Mouse (Mus musculus) hindbrain, postnatal 0 days (tissue): ENCODE measurements around the gene Pde4d. TPM values are rescaled to one million over a fixed set of nuclear protein-coding genes. Genes with fewer than 3 reads are reported as not detected.
A peak's percentile ranks its signal among the peaks of the same experiment; 100 is the strongest.

ENCODE experiments used
- ATAC-seq: fragments of 200-750 bp; cut with Nextera tagmentation; 2 replicates; pipeline ENCODE4 v1.8.0; 2017; ENCODE audit warnings: mild to moderate bottlenecking, moderate TSS enrichment, moderate library complexity
- DNase-seq: peaks from one replicate; pipeline ENCODE4 v3.0.0-alpha.2; 2015; ENCODE audit warnings: low spot score
- H3K27ac ChIP-seq: fragments of 300-500 bp; sonication (generic); 2 replicates; pipeline ENCODE4 v1.5.1; 2014; ENCODE audit warnings: mild to moderate bottlenecking
- H3K27me3 ChIP-seq: fragments of 300-500 bp; sonication (generic); 2 replicates; pipeline ENCODE4 v1.6.1; 2014; ENCODE audit warnings: low read length, mixed read lengths; ENCODE audit not compliant: insufficient read depth
- H3K36me3 ChIP-seq: fragments of 300-500 bp; sonication (generic); 2 replicates; pipeline ENCODE4 v1.6.1; 2014; ENCODE audit warnings: low read length, mixed read lengths; ENCODE audit not compliant: insufficient read depth
- H3K4me1 ChIP-seq: fragments of 300-500 bp; sonication (generic); 2 replicates; pipeline ENCODE4 v1.6.1; 2014; ENCODE audit warnings: antibody characterized with exemption, low read length, mixed read lengths; ENCODE audit not compliant: insufficient read depth
- H3K4me2 ChIP-seq: fragments of 300-500 bp; sonication (generic); 2 replicates; pipeline ENCODE4 v1.6.1; 2014; ENCODE audit warnings: low read depth, mild to moderate bottlenecking, low read length, moderate library complexity, mixed read lengths
- H3K4me3 ChIP-seq: fragments of 300-500 bp; sonication (generic); 2 replicates; pipeline ENCODE4 v1.5.1; 2014; ENCODE audit warnings: low read length
- H3K9ac ChIP-seq: fragments of 300-500 bp; sonication (generic); replicated peaks from 2 replicates; pipeline ENCODE4 v1.6.1; 2014; ENCODE audit warnings: mild to moderate bottlenecking, low read length, moderate library complexity, mixed read lengths
- H3K9me3 ChIP-seq: fragments of 300-500 bp; sonication (generic); 2 replicates; pipeline ENCODE4 v1.6.1; 2016; ENCODE audit warnings: low read length, mixed read lengths
- CTCF ChIP-seq: IDR thresholded peaks from 2 replicates; pipeline ENCODE4 v1.5.1; 2016; ENCODE audit warnings: antibody characterized with exemption, control low read depth, low read depth
- WGBS: fragments of 180-500 bp; shearing (Covaris S2); extraction: QIAGEN DNeasy Blood & Tissue Kit; methylation state at CpG from one replicate; pipeline ENCODE4 v1.1.7; 2014; 5-methylcytosine and 5-hydroxymethylcytosine counted together
- polyA plus RNA-seq: library from polyadenylated mRNA; unstranded; fragments of >200 nt; fragmentation: Nextera tagmentation; extraction: Ambion mirVana; gene quantifications from 2 replicates; pipeline ENCODE4 v1.2.1, GENCODE M21; 2015
- total RNA-seq: library from RNA; depleted of rRNA; stranded (reverse); fragments of >200 nt; gene quantifications from 2 replicates; pipeline ENCODE4 v1.2.3, GENCODE M21; 2014

Pde4d gene
- total and polyA plus RNA-seq, 2 experiments from 2014 or later, result 19.3 to 77.1 TPM

GRCm38 (mm10) chr13:109908386-109908785 is 1458.6 kb downstream of the Pde4d start:
- WGBS, result 83% methylated on average over 3 of the region's 3 CpGs

GRCm38 (mm10) chr13:109909111-109909510 is 1459.4 kb downstream of the Pde4d start:
- no peak for TF ChIP-seq CTCF
- DNase-seq (no peak), ATAC-seq (no peak)
- Histone ChIP-seq H3K9ac (no peak overlapping the region), H3K27me3 (no peaks in the 10 kb centered on the region), H3K4me1 (peaks cover 2% of the 10 kb centered on the region; the same call in 1 of the 2 replicates), H3K36me3 (no peaks in the 10 kb centered on the region), H3K9me3 (no peaks in the 10 kb centered on the region), H3K4me3 (no peak overlapping the region), H3K27ac (no peak overlapping the region), H3K4me2 (no peak overlapping the region)
- 81% methylated on average over 8 of the region's 8 CpGs for WGBS

More at GRCm38 (mm10) chr13:109908386-109908785, 1458.6 kb downstream of the Pde4d start:
- no peak for TF ChIP-seq CTCF
- H3K27ac ChIP-seq, result no peak overlapping the region
- no peak overlapping the region for H3K9ac ChIP-seq
- peaks cover 5% of the 10 kb centered on the region; the same call in 1 of the 2 replicates for H3K4me1 ChIP-seq
- H3K27me3 ChIP-seq, result no peaks in the 10 kb centered on the region
- DNase-seq (no peak), ATAC-seq (no peak)
- no peak overlapping the region for H3K4me2 ChIP-seq
- H3K9me3 ChIP-seq, result no peaks in the 10 kb centered on the region
- H3K4me3 ChIP-seq, result no peak overlapping the region
- H3K36me3 ChIP-seq, result no peaks in the 10 kb centered on the region

- Histone ChIP-seq H3K36me3 (no peaks in the 10 kb centered on the region), H3K27ac (no peak overlapping the region), H3K9ac (no peak overlapping the region), H3K4me1 (no peaks in the 10 kb centered on the region), H3K27me3 (no peaks in the 10 kb centered on the region), H3K9me3 (no peaks in the 10 kb centered on the region), H3K4me2 (no peak overlapping the region), H3K4me3 (no peak overlapping the region)
- no peak for TF ChIP-seq CTCF
- DNase-seq (no peak), ATAC-seq (no peak)
- 89% methylated on average over 8 of the region's 8 CpGs for WGBS
Measured at GRCm38 (mm10) chr13:109910915-109911314, 1461.2 kb downstream of the Pde4d start.

GRCm38 (mm10) chr13:109912635-109913034 is 1462.9 kb downstream of the Pde4d start:
- Histone ChIP-seq H3K27ac (no peak overlapping the region), H3K4me3 (no peak overlapping the region), H3K9me3 (no peaks in the 10 kb centered on the region), H3K36me3 (no peaks in the 10 kb centered on the region), H3K27me3 (no peaks in the 10 kb centered on the region), H3K4me2 (no peak overlapping the region), H3K4me1 (no peaks in the 10 kb centered on the region), H3K9ac (no peak overlapping the region)
- ATAC-seq (no peak), DNase-seq (no peak)
- no peak for TF ChIP-seq CTCF
- 69% methylated on average over 4 of the region's 4 CpGs for WGBS

GRCm38 (mm10) chr13:109914246-109914645 is 1464.5 kb downstream of the Pde4d start:
- Histone ChIP-seq H3K27ac (no peak overlapping the region), H3K4me2 (no peak overlapping the region), H3K9ac (no peak overlapping the region), H3K27me3 (no peaks in the 10 kb centered on the region), H3K36me3 (no peaks in the 10 kb centered on the region), H3K4me1 (no peaks in the 10 kb centered on the region), H3K9me3 (no peaks in the 10 kb centered on the region), H3K4me3 (no peak overlapping the region)
- DNase-seq (no peak), ATAC-seq (no peak)
- no peak for TF ChIP-seq CTCF
- 94% methylated on average over 13 of the region's 13 CpGs for WGBS

GRCm38 (mm10) chr13:109914846-109915245 is 1465.1 kb downstream of the Pde4d start:
- H3K4me1 ChIP-seq, result no peaks in the 10 kb centered on the region
- no peak overlapping the region for H3K4me2 ChIP-seq
- no peaks in the 10 kb centered on the region for H3K36me3 ChIP-seq
- DNase-seq, result no peak
- 64% methylated on average over 5 of the region's 5 CpGs for whole genome bisulfite sequencing
- no peak for TF ChIP-seq CTCF
- H3K27me3 ChIP-seq, result no peaks in the 10 kb centered on the region
- no peak overlapping the region for H3K27ac ChIP-seq
- no peaks in the 10 kb centered on the region for H3K9me3 ChIP-seq
- H3K9ac ChIP-seq, result no peak overlapping the region
- ATAC-seq, result peak; percentile 13; the same call in 1 of the 2 replicates
- no peak overlapping the region for H3K4me3 ChIP-seq

GRCm38 (mm10) chr13:109915501-109915900 is 1465.8 kb downstream of the Pde4d start:
- Histone ChIP-seq H3K27me3 (no peaks in the 10 kb centered on the region), H3K4me2 (no peak overlapping the region), H3K27ac (no peak overlapping the region), H3K9me3 (no peaks in the 10 kb centered on the region), H3K9ac (no peak overlapping the region), H3K36me3 (no peaks in the 10 kb centered on the region), H3K4me1 (no peaks in the 10 kb centered on the region), H3K4me3 (no peak overlapping the region)
- ATAC-seq (no peak), DNase-seq (no peak)
- 54% methylated on average over 7 of the region's 7 CpGs for WGBS
- no peak for TF ChIP-seq CTCF
